Mouse (Mus musculus): ENCODE data around the gene Zfp617.

DNA sequence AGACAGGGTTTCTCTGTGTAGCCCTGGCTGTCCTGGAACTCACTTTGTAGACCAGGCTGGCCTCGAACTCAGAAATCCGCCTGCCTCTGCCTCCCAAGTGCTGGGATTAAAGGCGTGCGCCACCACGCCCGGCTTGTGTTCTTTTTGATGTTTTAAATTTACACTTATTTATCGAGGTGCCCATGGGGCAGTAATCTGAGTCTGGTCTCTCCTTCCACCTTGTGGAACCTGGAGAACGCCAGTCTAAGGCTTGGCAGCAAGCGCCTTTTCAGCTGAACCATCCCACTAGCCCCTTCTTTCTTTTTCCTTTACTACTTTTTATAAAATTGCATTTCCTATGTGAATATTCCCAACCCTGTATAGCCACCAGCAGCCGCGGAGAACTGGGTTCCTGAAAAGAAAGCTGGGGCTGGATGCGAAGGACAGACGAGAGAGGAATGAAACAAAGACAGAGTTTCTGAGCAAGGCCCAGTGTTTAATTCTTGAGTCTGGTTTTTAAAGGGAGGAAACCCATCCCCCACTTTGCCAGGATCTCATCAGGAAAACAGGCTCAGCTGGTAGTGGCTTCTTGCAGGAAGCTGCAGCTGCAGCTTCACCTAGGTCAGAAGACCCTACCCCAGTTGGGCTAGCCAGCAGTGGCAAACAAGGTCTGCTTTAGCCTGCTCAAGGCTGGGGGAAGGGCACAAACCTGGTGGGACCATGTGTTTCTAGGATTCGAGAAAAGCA lies 43.2 kb downstream of the Zfp617 start:
- TF ChIP-seq CTCF (IDR thresholded peaks at IDR 0.05; ENCODE audit: low read depth, low read length) (no peak), POLR2A (IDR thresholded peaks at IDR 0.05; ENCODE audit: extremely low read depth, insufficient read depth, low read length) (no peak)

Data from liver, adult 2 months (tissue).